Mouse (Mus musculus): ENCODE measurements around the gene Tst. TPM values are rescaled to one million over a fixed set of nuclear protein-coding genes. Genes with fewer than 3 reads are reported as not detected.

Tst gene
- polyA plus RNA-seq, 1 experiment, result 161 TPM

GRCm38 (mm10) chr15:78420395-78420794, 14.7 kb upstream of the Tst start:
- WGBS, result 70% methylated on average over 13 of the region's 13 CpGs
- H3K4me3 ChIP-seq (ENCODE audit: insufficient read depth, low read depth, low read length), result no peak overlapping the region

GRCm38 (mm10) chr15:78416937-78417336, 11.2 kb upstream of the Tst start:
- peak; percentile 98 for DNase-seq
- Histone ChIP-seq H3K27ac (ENCODE audit: insufficient read depth, low read depth, low read length) (peak overlapping the region; percentile 73), H3K4me1 (ENCODE audit: control insufficient read depth, insufficient read depth, low read length) (peaks cover 5% of the 10 kb centered on the region), H3K36me3 (ENCODE audit: control insufficient read depth, insufficient read depth, low read length) (no peaks in the 10 kb centered on the region), H3K27me3 (replicated peaks; ENCODE audit: control insufficient read depth, insufficient read depth, low read length) (no peaks in the 10 kb centered on the region), H3K4me3 (ENCODE audit: insufficient read depth, low read depth, low read length) (no peak overlapping the region)
- WGBS, result 11% methylated on average over 4 of the region's 4 CpGs
- no peak for TF ChIP-seq POLR2A (IDR thresholded peaks at IDR 0.05; ENCODE audit: low read depth, low read length)
- no peak for TF ChIP-seq CTCF (conservative IDR thresholded peaks at IDR 0.05; ENCODE audit: insufficient read depth, insufficient read length, low read depth, low read length)

More at GRCm38 (mm10) chr15:78420395-78420794, 14.7 kb upstream of the Tst start:
- Histone ChIP-seq H3K27ac (ENCODE audit: insufficient read depth, low read depth, low read length) (no peak overlapping the region), H3K36me3 (ENCODE audit: control insufficient read depth, insufficient read depth, low read length) (no peaks in the 10 kb centered on the region), H3K27me3 (replicated peaks; ENCODE audit: control insufficient read depth, insufficient read depth, low read length) (no peaks in the 10 kb centered on the region), H3K4me1 (ENCODE audit: control insufficient read depth, insufficient read depth, low read length) (peaks cover 13% of the 10 kb centered on the region)
- no peak for TF ChIP-seq POLR2A (IDR thresholded peaks at IDR 0.05; ENCODE audit: low read depth, low read length)
- no peak for TF ChIP-seq CTCF (conservative IDR thresholded peaks at IDR 0.05; ENCODE audit: insufficient read depth, insufficient read length, low read depth, low read length)
- DNase-seq, result no peak

GRCm38 (mm10) chr15:78414157-78414556, 8.4 kb upstream of the Tst start:
- DNase-seq, result no peak
- no peaks in the 10 kb centered on the region for H3K36me3 ChIP-seq (ENCODE audit: control insufficient read depth, insufficient read depth, low read length)
- H3K4me1 ChIP-seq (ENCODE audit: control insufficient read depth, insufficient read depth, low read length), result peaks cover 5% of the 10 kb centered on the region
- no peak for TF ChIP-seq CTCF (conservative IDR thresholded peaks at IDR 0.05; ENCODE audit: insufficient read depth, insufficient read length, low read depth, low read length)
- no peak for TF ChIP-seq POLR2A (IDR thresholded peaks at IDR 0.05; ENCODE audit: low read depth, low read length)
- H3K27ac ChIP-seq (ENCODE audit: insufficient read depth, low read depth, low read length), result no peak overlapping the region
- H3K27me3 ChIP-seq (replicated peaks; ENCODE audit: control insufficient read depth, insufficient read depth, low read length), result no peaks in the 10 kb centered on the region
- no peak overlapping the region for H3K4me3 ChIP-seq (ENCODE audit: insufficient read depth, low read depth, low read length)
- WGBS, result 96% methylated on average over 8 of the region's 8 CpGs

GRCm38 (mm10) chr15:78413719-78414117, 8.0 kb upstream of the Tst start:
- no peak for TF ChIP-seq POLR2A (IDR thresholded peaks at IDR 0.05; ENCODE audit: low read depth, low read length)
- Histone ChIP-seq H3K4me3 (ENCODE audit: insufficient read depth, low read depth, low read length) (no peak overlapping the region), H3K27me3 (replicated peaks; ENCODE audit: control insufficient read depth, insufficient read depth, low read length) (no peaks in the 10 kb centered on the region), H3K36me3 (ENCODE audit: control insufficient read depth, insufficient read depth, low read length) (no peaks in the 10 kb centered on the region), H3K4me1 (ENCODE audit: control insufficient read depth, insufficient read depth, low read length) (peaks cover 5% of the 10 kb centered on the region), H3K27ac (ENCODE audit: insufficient read depth, low read depth, low read length) (no peak overlapping the region)
- no peak for DNase-seq
- 55% methylated on average over 1 of the region's 1 CpGs for WGBS

GRCm38 (mm10) chr15:78413083-78413718, 7.5 kb upstream of the Tst start:
- H3K27me3 ChIP-seq (replicated peaks; ENCODE audit: control insufficient read depth, insufficient read depth, low read length), result no peaks in the 10 kb centered on the region
- TF ChIP-seq CTCF (conservative IDR thresholded peaks at IDR 0.05; ENCODE audit: insufficient read depth, insufficient read length, low read depth, low read length) (no peak), POLR2A (IDR thresholded peaks at IDR 0.05; ENCODE audit: low read depth, low read length) (no peak)
- 92% methylated on average over 14 of the region's 14 CpGs for WGBS
- no peak overlapping the region for H3K27ac ChIP-seq (ENCODE audit: insufficient read depth, low read depth, low read length)
- no peak overlapping the region for H3K4me3 ChIP-seq (ENCODE audit: insufficient read depth, low read depth, low read length)
- no peak for DNase-seq
- peaks cover 5% of the 10 kb centered on the region for H3K4me1 ChIP-seq (ENCODE audit: control insufficient read depth, insufficient read depth, low read length)
- H3K36me3 ChIP-seq (ENCODE audit: control insufficient read depth, insufficient read depth, low read length), result no peaks in the 10 kb centered on the region

- DNase-seq, result peak; percentile 88
- peak; percentile 24 for TF ChIP-seq POLR2A (IDR thresholded peaks at IDR 0.05; ENCODE audit: low read depth, low read length)
- TF ChIP-seq CTCF (conservative IDR thresholded peaks at IDR 0.05; ENCODE audit: insufficient read depth, insufficient read length, low read depth, low read length), result no peak
- no peaks in the 10 kb centered on the region for H3K27me3 ChIP-seq (replicated peaks; ENCODE audit: control insufficient read depth, insufficient read depth, low read length)
- H3K36me3 ChIP-seq (ENCODE audit: control insufficient read depth, insufficient read depth, low read length), result no peaks in the 10 kb centered on the region
- H3K4me1 ChIP-seq (ENCODE audit: control insufficient read depth, insufficient read depth, low read length), result peaks cover 13% of the 10 kb centered on the region
- H3K27ac ChIP-seq (ENCODE audit: insufficient read depth, low read depth, low read length), result peak overlapping the region; percentile 79
- peak overlapping the region; percentile 44 for H3K4me3 ChIP-seq (ENCODE audit: insufficient read depth, low read depth, low read length)
- WGBS, result 38% methylated on average over 12 of the region's 12 CpGs
These were observed 3.9 kb upstream of the Tst start for GRCm38 (mm10) chr15:78409570-78410052.

GRCm38 (mm10) chr15:78406293-78406934, 707 bp upstream of the Tst start, which contains the start of gene Mpst:
Gene Mpst, plus strand, starts transcription at chr15:78406416.
- H3K36me3 ChIP-seq (ENCODE audit: control insufficient read depth, insufficient read depth, low read length), result no peaks in the 10 kb centered on the region
- no peak for TF ChIP-seq CTCF (conservative IDR thresholded peaks at IDR 0.05; ENCODE audit: insufficient read depth, insufficient read length, low read depth, low read length)
- TF ChIP-seq POLR2A (IDR thresholded peaks at IDR 0.05; ENCODE audit: low read depth, low read length), result peak; percentile 55
- H3K27me3 ChIP-seq (replicated peaks; ENCODE audit: control insufficient read depth, insufficient read depth, low read length), result no peaks in the 10 kb centered on the region
- H3K27ac ChIP-seq (ENCODE audit: insufficient read depth, low read depth, low read length), result peak within 1 kb of the TSS; percentile 91
- DNase-seq, result peak; percentile 95
- WGBS, result 1% methylated on average over 40 of the region's 40 CpGs
- peaks cover 37% of the 10 kb centered on the region for H3K4me1 ChIP-seq (ENCODE audit: control insufficient read depth, insufficient read depth, low read length)
- peak within 1 kb of the TSS; percentile 79 for H3K4me3 ChIP-seq (ENCODE audit: insufficient read depth, low read depth, low read length)

Measured in kidney, adult 2 months (tissue).